Mouse (Mus musculus): Measurements from ENCODE around the gene Zfp61. TPM values are rescaled to one million over a fixed set of nuclear protein-coding genes. Genes with fewer than 3 reads are reported as not detected.
"Not testable (repeated sequence)": the region's sequence is repeated elsewhere in the genome, so short reads cannot be mapped to it uniquely, and the experiment has no call there.

Zfp61 gene
- polyA plus RNA-seq, 1 experiment from 2014 or later = 43.4 TPM

- 83% methylated on average over 3 of the region's 3 CpGs for WGBS
Measured at GRCm38 (mm10) chr7:24278771-24279170, 22.3 kb downstream of the Zfp61 start.

DNA sequence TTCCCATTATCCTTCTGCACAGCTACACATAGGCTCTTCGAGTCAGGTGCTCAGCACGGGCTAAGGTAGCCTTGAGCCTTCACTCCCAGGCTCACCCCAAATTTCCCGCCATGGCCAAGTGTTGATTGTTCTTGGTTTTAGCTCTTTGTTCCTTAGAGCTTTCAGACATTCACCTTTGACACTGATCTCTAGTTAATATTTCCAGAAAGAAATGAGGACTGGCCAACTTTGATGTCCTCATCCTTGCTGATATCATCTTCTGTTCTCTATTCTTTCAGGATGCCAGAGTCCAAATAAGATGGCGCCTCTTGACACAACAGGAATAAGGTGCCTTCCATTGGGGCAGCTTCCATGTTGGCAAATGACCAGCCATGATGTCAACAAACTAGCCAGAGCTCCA lies 26.6 kb downstream of the Zfp61 start:
- no peak overlapping the region for H3K9ac ChIP-seq (ENCODE audit: low read length)
- no peak overlapping the region for H3K4me2 ChIP-seq (ENCODE audit: low read depth, low read length, severe bottlenecking)
- H3K27ac ChIP-seq (ENCODE audit: low read depth, low read length) = no peak overlapping the region
- no peak for ATAC-seq (replicated peaks; ENCODE audit: low FRiP score)
- no peaks in the 10 kb centered on the region for H3K9me3 ChIP-seq (ENCODE audit: control insufficient read depth, low read length)
- DNase-seq (ENCODE audit: low spot score) = no peak
- no peak overlapping the region for H3K4me3 ChIP-seq (ENCODE audit: low read depth, low read length)
- WGBS = 89% methylated on average over 4 of the region's 4 CpGs
- peaks cover 3% of the 10 kb centered on the region; the same call in 1 of the 2 replicates for H3K36me3 ChIP-seq (ENCODE audit: control insufficient read depth, insufficient read depth, low read length)
- H3K27me3 ChIP-seq (ENCODE audit: control insufficient read depth, insufficient read depth, low read length) = no peaks in the 10 kb centered on the region
- H3K4me1 ChIP-seq (replicated peaks; ENCODE audit: control insufficient read depth, insufficient read depth, low read length) = no peaks in the 10 kb centered on the region

More at GRCm38 (mm10) chr7:24278771-24279170, 22.3 kb downstream of the Zfp61 start:
- H3K4me3 ChIP-seq (ENCODE audit: low read depth, low read length); H3K4me1 ChIP-seq (replicated peaks; ENCODE audit: control insufficient read depth, insufficient read depth, low read length); H3K9me3 ChIP-seq (ENCODE audit: control insufficient read depth, low read length); H3K4me2 ChIP-seq (ENCODE audit: low read depth, low read length, severe bottlenecking); H3K27ac ChIP-seq (ENCODE audit: low read depth, low read length); H3K9ac ChIP-seq (ENCODE audit: low read length); ATAC-seq (replicated peaks; ENCODE audit: low FRiP score); H3K27me3 ChIP-seq (ENCODE audit: control insufficient read depth, insufficient read depth, low read length); H3K36me3 ChIP-seq (ENCODE audit: control insufficient read depth, insufficient read depth, low read length); DNase-seq (ENCODE audit: low spot score): not testable (repeated sequence)

GRCm38 (mm10) chr7:24271191-24271590 lies 29.8 kb downstream of the Zfp61 start:
- no peak overlapping the region for H3K4me3 ChIP-seq (ENCODE audit: low read depth, low read length)
- H3K27me3 ChIP-seq (ENCODE audit: control insufficient read depth, insufficient read depth, low read length) = no peaks in the 10 kb centered on the region
- no peak for ATAC-seq (replicated peaks; ENCODE audit: low FRiP score)
- peaks cover 3% of the 10 kb centered on the region; the same call in 1 of the 2 replicates for H3K36me3 ChIP-seq (ENCODE audit: control insufficient read depth, insufficient read depth, low read length)
- H3K4me1 ChIP-seq (replicated peaks; ENCODE audit: control insufficient read depth, insufficient read depth, low read length) = no peaks in the 10 kb centered on the region
- no peaks in the 10 kb centered on the region for H3K9me3 ChIP-seq (ENCODE audit: control insufficient read depth, low read length)
- no peak overlapping the region for H3K27ac ChIP-seq (ENCODE audit: low read depth, low read length)
- DNase-seq (ENCODE audit: low spot score) = no peak
- 97% methylated on average over 6 of the region's 6 CpGs for WGBS
- H3K4me2 ChIP-seq (ENCODE audit: low read depth, low read length, severe bottlenecking) = no peak overlapping the region
- no peak overlapping the region for H3K9ac ChIP-seq (ENCODE audit: low read length)

- ATAC-seq (replicated peaks; ENCODE audit: low FRiP score) = peak; percentile 95
- DNase-seq (ENCODE audit: low spot score) = peak; percentile 88
- Histone ChIP-seq H3K4me2 (ENCODE audit: low read depth, low read length, severe bottlenecking) (peak within 1 kb of the TSS; percentile 74), H3K9ac (ENCODE audit: low read length) (peak within 1 kb of the TSS; percentile 74), H3K9me3 (ENCODE audit: control insufficient read depth, low read length) (no peaks in the 10 kb centered on the region), H3K4me1 (replicated peaks; ENCODE audit: control insufficient read depth, insufficient read depth, low read length) (no peaks in the 10 kb centered on the region), H3K36me3 (ENCODE audit: control insufficient read depth, insufficient read depth, low read length) (peaks cover 3% of the 10 kb centered on the region; the same call in 1 of the 2 replicates), H3K4me3 (ENCODE audit: low read depth, low read length) (peak within 1 kb of the TSS; percentile 56), H3K27me3 (ENCODE audit: control insufficient read depth, insufficient read depth, low read length) (no peaks in the 10 kb centered on the region), H3K27ac (ENCODE audit: low read depth, low read length) (no peak within 1 kb of the TSS)
- under 1% methylated on average over 12 of the region's 12 CpGs for WGBS
Measured at GRCm38 (mm10) chr7:24270288-24270672, 30.8 kb downstream of the Zfp61 start, which contains the start of gene Zfp93. Zfp93 (plus strand) TSS chr7:24270420.

DNA sequence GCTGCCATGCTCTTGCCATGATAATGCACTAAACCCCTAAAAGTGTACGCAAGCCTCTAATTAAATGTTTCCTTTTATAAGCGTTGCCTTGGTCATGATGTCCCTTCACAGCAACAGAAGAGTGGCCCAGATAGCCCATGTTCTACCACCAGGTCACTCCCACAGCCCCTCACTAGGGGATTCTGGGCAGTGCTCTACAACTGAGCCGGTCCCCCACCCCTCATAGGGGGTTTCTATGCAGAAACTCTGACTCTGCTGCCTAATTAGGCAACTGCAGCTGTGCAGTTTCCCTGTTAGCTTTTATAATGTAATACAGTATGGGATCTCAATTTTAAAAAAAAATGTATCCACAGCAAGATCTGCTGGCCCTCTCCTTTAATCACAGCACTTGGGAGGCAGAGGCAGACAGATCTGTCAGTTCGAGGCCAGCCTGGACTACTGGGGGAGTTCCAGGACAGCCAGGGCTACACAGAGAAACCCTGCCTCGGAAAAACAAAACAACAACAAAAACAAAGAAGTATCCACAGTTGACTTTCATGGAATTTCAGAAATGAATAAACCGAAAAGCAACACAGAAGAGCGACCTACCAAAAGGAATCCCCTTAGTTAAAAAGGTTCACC lies 31.3 kb downstream of the Zfp61 start:
- Histone ChIP-seq H3K27ac (ENCODE audit: low read depth, low read length) (no peak overlapping the region), H3K4me1 (replicated peaks; ENCODE audit: control insufficient read depth, insufficient read depth, low read length) (no peaks in the 10 kb centered on the region), H3K9ac (ENCODE audit: low read length) (peak overlapping the region; percentile 74; the same call in 1 of the 2 replicates), H3K4me3 (ENCODE audit: low read depth, low read length) (peak overlapping the region; percentile 56), H3K27me3 (ENCODE audit: control insufficient read depth, insufficient read depth, low read length) (no peaks in the 10 kb centered on the region), H3K36me3 (ENCODE audit: control insufficient read depth, insufficient read depth, low read length) (peaks cover 3% of the 10 kb centered on the region; the same call in 1 of the 2 replicates), H3K4me2 (ENCODE audit: low read depth, low read length, severe bottlenecking) (peak overlapping the region; percentile 74), H3K9me3 (ENCODE audit: control insufficient read depth, low read length) (no peaks in the 10 kb centered on the region)
- ATAC-seq (replicated peaks; ENCODE audit: low FRiP score) (peak; percentile 59), DNase-seq (ENCODE audit: low spot score) (no peak)
- WGBS = 35% methylated on average over 7 of the region's 7 CpGs

GRCm38 (mm10) chr7:24269256-24269655 lies 31.8 kb downstream of the Zfp61 start:
- ATAC-seq (replicated peaks; ENCODE audit: low FRiP score) (no peak), DNase-seq (ENCODE audit: low spot score) (no peak)
- no peaks in the 10 kb centered on the region for H3K4me1 ChIP-seq (replicated peaks; ENCODE audit: control insufficient read depth, insufficient read depth, low read length)
- H3K27me3 ChIP-seq (ENCODE audit: control insufficient read depth, insufficient read depth, low read length) = no peaks in the 10 kb centered on the region
- no peak overlapping the region for H3K27ac ChIP-seq (ENCODE audit: low read depth, low read length)
- no peaks in the 10 kb centered on the region for H3K9me3 ChIP-seq (ENCODE audit: control insufficient read depth, low read length)
- no peaks in the 10 kb centered on the region; the same call in 1 of the 2 replicates for H3K36me3 ChIP-seq (ENCODE audit: control insufficient read depth, insufficient read depth, low read length)
- H3K4me2 ChIP-seq (ENCODE audit: low read depth, low read length, severe bottlenecking) = no peak overlapping the region
- 77% methylated on average over 3 of the region's 3 CpGs for WGBS
- H3K4me3 ChIP-seq (ENCODE audit: low read depth, low read length) = no peak overlapping the region
- no peak overlapping the region for H3K9ac ChIP-seq (ENCODE audit: low read length)

GRCm38 (mm10) chr7:24268176-24269155 lies 32.6 kb downstream of the Zfp61 start:
- WGBS = 71% methylated on average over 24 of the region's 24 CpGs
- Histone ChIP-seq H3K27ac (ENCODE audit: low read depth, low read length) (no peak overlapping the region), H3K36me3 (ENCODE audit: control insufficient read depth, insufficient read depth, low read length) (no peaks in the 10 kb centered on the region), H3K4me2 (ENCODE audit: low read depth, low read length, severe bottlenecking) (no peak overlapping the region; the same call in 1 of the 2 replicates), H3K27me3 (ENCODE audit: control insufficient read depth, insufficient read depth, low read length) (no peaks in the 10 kb centered on the region), H3K4me1 (replicated peaks; ENCODE audit: control insufficient read depth, insufficient read depth, low read length) (no peaks in the 10 kb centered on the region), H3K4me3 (ENCODE audit: low read depth, low read length) (no peak overlapping the region), H3K9ac (ENCODE audit: low read length) (no peak overlapping the region), H3K9me3 (ENCODE audit: control insufficient read depth, low read length) (no peaks in the 10 kb centered on the region)
- ATAC-seq (replicated peaks; ENCODE audit: low FRiP score) = no peak
- no peak for DNase-seq (ENCODE audit: low spot score)

GRCm38 (mm10) chr7:24260000-24260312 lies 41.1 kb downstream of the Zfp61 start:
- 91% methylated on average over 4 of the region's 4 CpGs for WGBS

More at GRCm38 (mm10) chr7:24260000-24260312, 41.1 kb downstream of the Zfp61 start:
- no peak overlapping the region for H3K9ac ChIP-seq (ENCODE audit: low read length)
- H3K27me3 ChIP-seq (ENCODE audit: control insufficient read depth, insufficient read depth, low read length) = no peaks in the 10 kb centered on the region
- no peaks in the 10 kb centered on the region for H3K36me3 ChIP-seq (ENCODE audit: control insufficient read depth, insufficient read depth, low read length)
- H3K4me1 ChIP-seq (replicated peaks; ENCODE audit: control insufficient read depth, insufficient read depth, low read length) = no peaks in the 10 kb centered on the region
- no peak overlapping the region for H3K4me2 ChIP-seq (ENCODE audit: low read depth, low read length, severe bottlenecking)
- DNase-seq (ENCODE audit: low spot score) (no peak), ATAC-seq (replicated peaks; ENCODE audit: low FRiP score) (no peak)
- H3K27ac ChIP-seq (ENCODE audit: low read depth, low read length) = no peak overlapping the region
- H3K9me3 ChIP-seq (ENCODE audit: control insufficient read depth, low read length) = no peaks in the 10 kb centered on the region
- no peak overlapping the region for H3K4me3 ChIP-seq (ENCODE audit: low read depth, low read length)
